Mouse (Mus musculus) heart, embryonic 11.5 days (tissue): Measurements from ENCODE around the gene Cidec. TPM values are rescaled to one million over a fixed set of nuclear protein-coding genes. Genes with fewer than 3 reads are reported as not detected.

ENCODE experiments used
- ATAC-seq: fragments of 200-750 bp; cut with Nextera tagmentation; replicated peaks from 2 replicates; pipeline ENCODE4 v1.8.0; 2017; ENCODE audit warnings: moderate library complexity; ENCODE audit not compliant: insufficient number of reproducible peaks, low FRiP score, low TSS enrichment
- H3K27ac ChIP-seq: fragments of 300-500 bp; sonication (generic); 2 replicates; pipeline ENCODE4 v1.5.1; 2014; ENCODE audit warnings: mild to moderate bottlenecking, low read depth, low read length
- H3K27me3 ChIP-seq: fragments of 300-500 bp; sonication (generic); 2 replicates; pipeline ENCODE4 v1.6.1; 2014; ENCODE audit warnings: mild to moderate bottlenecking, low read length, mixed read lengths; ENCODE audit not compliant: control insufficient read depth, insufficient read depth
- H3K36me3 ChIP-seq: fragments of 300-500 bp; sonication (generic); 2 replicates; pipeline ENCODE4 v1.6.1; 2014; ENCODE audit warnings: mild to moderate bottlenecking, low read length, moderate library complexity, mixed read lengths; ENCODE audit not compliant: control insufficient read depth, insufficient read depth
- H3K4me1 ChIP-seq: fragments of 300-500 bp; sonication (generic); 2 replicates; pipeline ENCODE4 v1.6.1; 2014; ENCODE audit warnings: low read length; ENCODE audit not compliant: control insufficient read depth, insufficient read depth
- H3K4me2 ChIP-seq: fragments of 300-500 bp; sonication (generic); 2 replicates; pipeline ENCODE4 v1.6.1; 2014; ENCODE audit warnings: mild to moderate bottlenecking, moderate library complexity
- H3K4me3 ChIP-seq: fragments of 300-500 bp; sonication (generic); 2 replicates; pipeline ENCODE4 v1.5.1; 2014; ENCODE audit warnings: low read depth, low read length
- H3K9ac ChIP-seq: fragments of 300-500 bp; sonication (generic); 2 replicates; pipeline ENCODE4 v1.6.1; 2014; ENCODE audit warnings: mild to moderate bottlenecking, low read depth, low read length, moderate library complexity
- H3K9me3 ChIP-seq: fragments of 300-500 bp; sonication (generic); replicated peaks from 2 replicates; pipeline ENCODE4 v1.6.1; 2016; ENCODE audit warnings: low read length; ENCODE audit not compliant: control insufficient read depth
- WGBS: fragments of 180-500 bp; shearing (Covaris S2); extraction: QIAGEN DNeasy Blood & Tissue Kit; methylation state at CpG from one replicate; pipeline ENCODE4 v1.1.7; 2014; ENCODE audit not compliant: insufficient replicate concordance; 5-methylcytosine and 5-hydroxymethylcytosine counted together
- polyA plus RNA-seq: library from polyadenylated mRNA; unstranded; fragments of >200 nt; fragmentation: Nextera tagmentation; extraction: Ambion mirVana; gene quantifications from 2 replicates; pipeline ENCODE4 v1.2.1, GENCODE M21; 2014

Cidec gene
- polyA plus RNA-seq = not detected in 2 replicates

DNA sequence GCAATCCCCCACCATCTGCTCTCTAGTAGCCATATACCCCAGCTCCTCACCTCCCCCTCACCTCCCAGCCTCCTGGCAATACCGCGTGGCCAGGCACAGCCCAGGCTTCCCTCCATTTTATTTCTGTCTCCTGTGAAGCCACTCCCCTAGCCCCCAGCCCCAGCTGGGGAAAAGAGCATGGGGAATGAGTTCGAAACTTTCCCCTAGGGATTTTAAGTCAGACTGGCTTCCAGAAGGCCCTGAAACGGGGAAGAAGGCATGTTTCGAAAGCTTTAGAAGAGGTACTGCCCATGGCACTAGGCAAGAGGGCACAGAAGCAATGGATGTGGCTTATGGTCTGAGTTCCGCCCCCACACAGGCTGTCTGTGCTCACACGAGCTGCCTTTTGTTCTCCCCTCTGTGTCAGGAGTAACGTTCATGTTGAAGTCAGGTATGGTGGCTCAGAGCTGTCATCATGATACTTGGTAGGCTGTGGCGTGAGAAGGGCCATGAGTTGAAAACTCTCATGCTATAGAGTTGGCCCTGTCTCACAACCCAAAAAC is at the start of gene Cidec:
TSS of gene Cidec (minus strand) at position 97 of the 542 bp plus-strand sequence.
- Histone ChIP-seq H3K27ac (no peak within 1 kb of the TSS), H3K9me3 (no peaks in the 10 kb centered on the region), H3K4me2 (no peak within 1 kb of the TSS), H3K9ac (no peak within 1 kb of the TSS), H3K27me3 (no peaks in the 10 kb centered on the region), H3K4me3 (no peak within 1 kb of the TSS), H3K36me3 (no peaks in the 10 kb centered on the region), H3K4me1 (no peaks in the 10 kb centered on the region)
- no peak for ATAC-seq
- 68% methylated on average over 9 of the region's 9 CpGs for WGBS

DNA sequence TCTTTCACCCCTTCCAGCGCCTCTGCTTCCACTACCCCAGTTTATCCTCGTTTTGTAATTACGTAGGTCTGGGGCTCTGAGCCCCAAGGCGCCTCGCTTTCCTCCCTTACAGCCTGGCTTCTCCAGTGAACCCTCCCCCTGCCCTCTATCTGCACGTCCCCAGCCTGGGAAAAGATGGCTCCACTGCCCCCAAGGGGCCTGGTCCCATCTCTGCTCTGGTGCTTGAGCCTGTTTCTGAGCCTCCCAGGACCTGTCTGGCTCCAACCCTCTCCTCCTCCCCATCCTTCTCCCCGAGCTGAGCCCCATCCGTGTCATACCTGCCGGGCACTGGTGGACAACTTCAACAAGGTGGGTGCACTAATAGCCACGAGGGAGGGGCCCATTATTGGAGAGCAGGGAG is 48.2 kb upstream of the Cidec start:
- Histone ChIP-seq H3K27ac (peak overlapping the region; percentile 88), H3K4me1 (peaks cover 12% of the 10 kb centered on the region; the same call in 1 of the 2 replicates), H3K36me3 (0 out of 2 replicates have a peak, but pooled peaks cover 3% of the 10 kb centered on the region), H3K9me3 (no peaks in the 10 kb centered on the region), H3K4me3 (peak overlapping the region; percentile 61), H3K4me2 (peak overlapping the region; percentile 87), H3K9ac (peak overlapping the region; percentile 77), H3K27me3 (peaks cover 12% of the 10 kb centered on the region)
- ATAC-seq = no peak
- 13% methylated on average over 10 of the region's 10 CpGs for WGBS

GRCm38 (mm10) chr6:113483100-113483615 is 47.6 kb upstream of the Cidec start, which contains the start of gene Creld1:
Gene Creld1 (plus strand): TSS chr6:113483297.
- H3K4me3 ChIP-seq = peak within 1 kb of the TSS; percentile 61
- ATAC-seq = peak; percentile 91
- WGBS = under 1% methylated on average over 26 of the region's 26 CpGs
- peaks cover 12% of the 10 kb centered on the region for H3K27me3 ChIP-seq
- peak within 1 kb of the TSS; percentile 87 for H3K4me2 ChIP-seq
- H3K4me1 ChIP-seq = peaks cover 12% of the 10 kb centered on the region; the same call in 1 of the 2 replicates
- peak within 1 kb of the TSS; percentile 88 for H3K27ac ChIP-seq
- no peaks in the 10 kb centered on the region for H3K9me3 ChIP-seq
- peak within 1 kb of the TSS; percentile 85 for H3K9ac ChIP-seq
- H3K36me3 ChIP-seq = no peaks in the 10 kb centered on the region

GRCm38 (mm10) chr6:113482477-113483099 is 47.0 kb upstream of the Cidec start:
- WGBS = 2% methylated on average over 65 of the region's 65 CpGs

DNA sequence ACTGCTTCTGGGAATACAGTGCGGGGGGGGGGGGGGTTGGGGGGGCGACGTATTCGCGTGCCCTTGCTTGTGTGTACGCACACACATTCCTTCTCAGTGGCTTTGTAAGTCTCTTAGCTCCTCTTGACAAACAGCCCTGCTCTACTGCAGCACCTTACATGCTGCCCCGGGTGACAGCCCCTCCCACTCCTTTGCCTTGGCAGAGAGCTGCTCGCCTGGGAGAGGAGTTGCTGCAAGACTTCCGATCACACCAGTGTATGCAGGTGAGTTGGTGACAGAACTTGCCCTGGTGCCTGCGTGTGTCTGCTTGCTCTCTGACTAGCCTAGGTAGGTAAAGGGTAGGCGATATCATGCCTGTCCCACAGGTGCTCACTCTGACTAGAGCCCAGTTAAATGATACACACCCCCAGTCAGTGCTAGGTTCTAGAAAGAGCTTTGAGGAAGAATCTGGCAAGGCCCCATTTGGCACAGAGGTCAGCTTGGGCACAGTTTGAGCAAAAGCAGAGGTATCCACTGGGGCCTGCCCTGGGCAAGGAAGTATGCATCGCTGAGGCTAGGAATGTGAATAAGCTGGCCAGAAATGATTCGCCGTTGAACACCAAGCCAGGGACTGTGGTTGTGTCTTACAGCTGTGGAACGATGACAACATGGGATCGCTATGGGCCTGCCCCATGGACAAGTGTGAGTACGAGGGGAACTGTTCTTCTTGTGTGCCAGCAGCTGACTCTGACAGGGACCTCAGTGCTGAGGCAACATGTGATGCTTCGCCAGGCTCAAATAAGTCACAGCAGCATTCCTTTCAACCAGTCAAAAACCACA is 45.2 kb upstream of the Cidec start:
- 55% methylated on average over 18 of the region's 18 CpGs for WGBS
- peaks cover 12% of the 10 kb centered on the region; the same call in 1 of the 2 replicates for H3K4me1 ChIP-seq
- no peaks in the 10 kb centered on the region for H3K36me3 ChIP-seq
- H3K4me3 ChIP-seq = no peak overlapping the region
- H3K9me3 ChIP-seq = no peaks in the 10 kb centered on the region
- no peak overlapping the region for H3K4me2 ChIP-seq
- no peak for ATAC-seq
- H3K9ac ChIP-seq = peak overlapping the region; percentile 18; the same call in 1 of the 2 replicates
- H3K27ac ChIP-seq = no peak overlapping the region
- H3K27me3 ChIP-seq = peaks cover 19% of the 10 kb centered on the region

More at GRCm38 (mm10) chr6:113482477-113483099, 47.0 kb upstream of the Cidec start:
- H3K4me1 ChIP-seq = peaks cover 12% of the 10 kb centered on the region; the same call in 1 of the 2 replicates
- no peaks in the 10 kb centered on the region for H3K36me3 ChIP-seq
- peak overlapping the region; percentile 88 for H3K27ac ChIP-seq
- H3K9ac ChIP-seq = peak overlapping the region; percentile 85
- H3K4me3 ChIP-seq = peak overlapping the region; percentile 61
- peak overlapping the region; percentile 87 for H3K4me2 ChIP-seq
- H3K9me3 ChIP-seq = no peaks in the 10 kb centered on the region
- ATAC-seq = peak; percentile 55
- peaks cover 12% of the 10 kb centered on the region for H3K27me3 ChIP-seq

DNA sequence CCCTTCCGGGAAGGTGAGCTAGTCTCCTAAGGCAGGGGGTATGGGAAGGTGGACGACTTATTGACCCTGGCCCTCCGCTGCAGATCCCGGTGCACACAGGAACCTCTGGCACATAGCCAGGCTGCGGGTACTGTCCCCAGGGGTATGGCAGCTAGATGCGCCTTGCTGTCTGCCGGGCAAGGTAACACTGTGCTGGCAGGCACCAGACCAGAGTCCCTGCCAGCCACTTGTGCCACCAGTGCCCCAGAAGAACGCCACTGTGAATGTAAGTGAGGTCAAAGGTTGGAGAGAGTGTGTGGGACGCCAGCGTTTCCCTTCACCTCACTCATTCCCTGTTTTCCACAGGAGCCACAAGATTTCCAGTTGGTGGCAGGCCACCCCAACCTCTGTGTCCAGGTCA is 43.3 kb upstream of the Cidec start:
- H3K9ac ChIP-seq = no peak overlapping the region
- H3K4me1 ChIP-seq = peaks cover 8% of the 10 kb centered on the region; the same call in 1 of the 2 replicates
- 83% methylated on average over 10 of the region's 10 CpGs for WGBS
- no peak overlapping the region for H3K4me2 ChIP-seq
- H3K36me3 ChIP-seq = no peaks in the 10 kb centered on the region
- no peak for ATAC-seq
- H3K27me3 ChIP-seq = peaks cover 19% of the 10 kb centered on the region
- no peak overlapping the region for H3K27ac ChIP-seq
- H3K9me3 ChIP-seq = no peaks in the 10 kb centered on the region
- no peak overlapping the region for H3K4me3 ChIP-seq

DNA sequence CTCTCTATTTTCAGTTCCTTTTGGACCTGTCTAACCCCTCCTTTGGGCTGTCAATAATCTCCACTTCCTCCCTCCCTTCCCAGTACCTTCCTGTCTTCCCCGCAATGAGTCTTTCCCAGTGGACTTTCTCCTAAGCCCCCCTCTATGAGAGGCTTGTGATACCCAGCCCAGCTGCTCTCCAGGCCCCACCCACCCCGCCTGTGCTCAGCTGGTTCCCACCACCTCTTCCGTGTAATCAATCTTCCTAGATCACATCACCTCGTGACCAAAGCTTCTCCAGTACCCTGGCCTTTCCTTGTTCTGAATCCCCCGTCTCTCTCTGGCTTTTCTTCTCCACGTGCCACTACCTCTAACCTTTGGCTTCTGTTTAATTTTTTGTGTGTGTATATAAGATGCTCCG is 41.8 kb upstream of the Cidec start:
- H3K9me3 ChIP-seq = no peaks in the 10 kb centered on the region
- H3K4me2 ChIP-seq = no peak overlapping the region
- peaks cover 6% of the 10 kb centered on the region; the same call in 1 of the 2 replicates for H3K4me1 ChIP-seq
- H3K4me3 ChIP-seq = no peak overlapping the region
- H3K27me3 ChIP-seq = peaks cover 19% of the 10 kb centered on the region
- WGBS = 52% methylated on average over 7 of the region's 7 CpGs
- ATAC-seq = no peak
- no peak overlapping the region for H3K9ac ChIP-seq
- no peaks in the 10 kb centered on the region for H3K36me3 ChIP-seq
- H3K27ac ChIP-seq = no peak overlapping the region

DNA sequence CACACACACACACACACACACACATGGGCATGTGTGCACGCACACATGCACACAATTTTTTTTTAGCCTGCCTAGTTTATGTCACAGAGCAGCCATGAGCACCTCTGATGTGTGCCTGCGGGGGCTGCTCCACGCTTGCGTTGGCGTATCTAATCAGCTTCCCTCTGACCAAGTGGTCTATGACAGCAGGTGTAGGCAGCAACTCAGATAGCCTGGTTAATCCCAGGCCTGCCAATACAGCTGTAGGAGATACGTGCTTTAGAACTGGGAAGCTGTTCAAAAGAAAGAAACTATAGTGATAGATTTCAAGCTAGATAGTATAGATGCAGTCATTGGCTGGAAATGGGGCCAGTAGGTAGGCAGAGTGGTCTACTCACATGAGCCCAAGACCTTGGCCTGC is 38.2 kb upstream of the Cidec start:
- Histone ChIP-seq H3K27ac (no peak overlapping the region), H3K4me2 (no peak overlapping the region), H3K9me3 (no peaks in the 10 kb centered on the region), H3K9ac (no peak overlapping the region), H3K4me1 (peaks cover 17% of the 10 kb centered on the region), H3K4me3 (no peak overlapping the region), H3K36me3 (no peaks in the 10 kb centered on the region), H3K27me3 (peaks cover 27% of the 10 kb centered on the region)
- ATAC-seq = no peak
- WGBS = 74% methylated on average over 6 of the region's 6 CpGs
